Comparison of ENCODE assay signal across 8 mouse cellular contexts in genomic region chr7:142481568-142482255, GRCm38 (mm10). TPM values are rescaled to one million over a fixed set of nuclear protein-coding genes. Genes with fewer than 3 reads are reported as not detected.
DNase-seq lines count a peak whose midpoint lies in the region; ATAC-seq and TF ChIP-seq lines count a peak whose summit lies in the region.

No protein-coding gene starts in this region.

- H3K27me3 ChIP-seq in forebrain, postnatal 0 days (ENCODE audit: insufficient read depth, low read length): no peaks in the 10 kb centered on the region
- no peaks in the 10 kb centered on the region for H3K27me3 ChIP-seq in hindbrain, embryonic 11.5 days (ENCODE audit: control insufficient read depth, insufficient read depth, low read length)

- no peaks in the 10 kb centered on the region for H3K9me3 ChIP-seq in forebrain, postnatal 0 days (ENCODE audit: low read length)
- H3K9me3 ChIP-seq in hindbrain, embryonic 11.5 days (ENCODE audit: control insufficient read depth, low read length): no peaks in the 10 kb centered on the region

- WGBS in forebrain, postnatal 0 days: 5% methylated on average over 22 of the region's 22 CpGs
- WGBS in hindbrain, embryonic 11.5 days: 2% methylated on average over 22 of the region's 22 CpGs

- ATAC-seq in forebrain, postnatal 0 days: peak; percentile 76
- peak; percentile 62 for ATAC-seq in hindbrain, embryonic 11.5 days (ENCODE audit: low FRiP score)
- ATAC-seq in megakaryocyte progenitor cell, adult 5-6 weeks (replicated peaks; ENCODE audit: poor library complexity): peak; percentile 8; the same call in 1 of the 2 replicates

- H3K4me2 ChIP-seq in forebrain, postnatal 0 days (ENCODE audit: low read depth): peak overlapping the region; percentile 61
- peak overlapping the region; percentile 63 for H3K4me2 ChIP-seq in hindbrain, embryonic 11.5 days (replicated peaks; ENCODE audit: low read depth, low read length)

- peak overlapping the region; percentile 21 for H3K4me3 ChIP-seq in forebrain, postnatal 0 days (ENCODE audit: low read depth, low read length)
- H3K4me3 ChIP-seq in hindbrain, embryonic 11.5 days (ENCODE audit: low read depth, low read length): peak overlapping the region; percentile 16; the same call in 1 of the 2 replicates

- H3K27ac ChIP-seq in forebrain, postnatal 0 days (ENCODE audit: low read depth, low read length): peak overlapping the region; percentile 59
- H3K27ac ChIP-seq in hindbrain, embryonic 11.5 days (ENCODE audit: low read depth, low read length): peak overlapping the region; percentile 75

- DNase-seq in 3T3-L1 (ENCODE audit: low read depth, low spot score) (peak; percentile 30), MN1 (ENCODE audit: low spot score) (peak; percentile 51)
- DNase-seq in forebrain, postnatal 0 days: peak; percentile 63
- DNase-seq in hindbrain, embryonic 11.5 days (ENCODE audit: low spot score): peak; percentile 67
- DNase-seq in testis, postnatal 10 days (ENCODE audit: low spot score): peak; percentile 69
- no peak for DNase-seq in B cell, adult 2 months
- no peak for DNase-seq in cerebellum, adult 11-12 months

- H3K4me1 ChIP-seq in forebrain, postnatal 0 days (ENCODE audit: insufficient read depth): peaks cover 13% of the 10 kb centered on the region; the same call in 1 of the 2 replicates
- H3K4me1 ChIP-seq in hindbrain, embryonic 11.5 days (replicated peaks; ENCODE audit: control insufficient read depth, insufficient read depth, low read length): peaks cover 11% of the 10 kb centered on the region; the same call in 1 of the 2 replicates

- no peak for TF ChIP-seq CTCF in forebrain, postnatal 0 days (IDR thresholded peaks at IDR 0.05; ENCODE audit: low read depth)

- peak overlapping the region; percentile 56 for H3K9ac ChIP-seq in forebrain, postnatal 0 days
- peak overlapping the region; percentile 79 for H3K9ac ChIP-seq in hindbrain, embryonic 11.5 days (ENCODE audit: low read depth, low read length)

- no peaks in the 10 kb centered on the region for H3K36me3 ChIP-seq in forebrain, postnatal 0 days (ENCODE audit: insufficient read depth)
- no peaks in the 10 kb centered on the region for H3K36me3 ChIP-seq in hindbrain, embryonic 11.5 days (ENCODE audit: control insufficient read depth, insufficient read depth, low read length)

RNA-seq across cellular contexts. Expression of gene Tnnt3, which starts 16.9 kb away (rescaled TPM):
- 1.2 and 1.6 TPM in 2 replicates for total RNA-seq in forebrain, postnatal 0 days (2014; rRNA removed)
- 1.2 and 1.4 TPM in 2 replicates for polyA plus RNA-seq in forebrain, postnatal 0 days (2015; fragmentation: Nextera tagmentation; extraction: Ambion mirVana)
- polyA plus RNA-seq in hindbrain, embryonic 11.5 days (2014; fragmentation: Nextera tagmentation; extraction: Ambion mirVana): 1.7 and 1.9 TPM in 2 replicates
- 0.20 TPM in 1 of 2 replicates, not detected in the other for total RNA-seq in megakaryocyte progenitor cell, adult 5-6 weeks (2015)
- total RNA-seq in megakaryocyte progenitor cell, adult 5-6 weeks (2017): not detected in 2 replicates

RNA-seq across cellular contexts. Expression of gene Lsp1, which starts 21.1 kb away (rescaled TPM):
- total RNA-seq in forebrain, postnatal 0 days (2014; rRNA removed): 5.7 and 7.9 TPM in 2 replicates
- 5.5 and 6.4 TPM in 2 replicates for polyA plus RNA-seq in forebrain, postnatal 0 days (2015; fragmentation: Nextera tagmentation; extraction: Ambion mirVana)
- polyA plus RNA-seq in hindbrain, embryonic 11.5 days (2014; fragmentation: Nextera tagmentation; extraction: Ambion mirVana): 16.1 and 18.7 TPM in 2 replicates
- total RNA-seq in megakaryocyte progenitor cell, adult 5-6 weeks (2015): 45.9 and 75.5 TPM in 2 replicates
- 65.5 and 67.5 TPM in 2 replicates for total RNA-seq in megakaryocyte progenitor cell, adult 5-6 weeks (2017)

RNA-seq across cellular contexts. Expression of gene Tnni2, which starts 40.1 kb away (rescaled TPM):
- total RNA-seq in forebrain, postnatal 0 days (2014; rRNA removed): 0.33 and 2.8 TPM in 2 replicates
- polyA plus RNA-seq in forebrain, postnatal 0 days (2015; fragmentation: Nextera tagmentation; extraction: Ambion mirVana): 0.21 and 1.5 TPM in 2 replicates
- polyA plus RNA-seq in hindbrain, embryonic 11.5 days (2014; fragmentation: Nextera tagmentation; extraction: Ambion mirVana): 1.4 and 1.7 TPM in 2 replicates
- 6.0 and 8.0 TPM in 2 replicates for total RNA-seq in megakaryocyte progenitor cell, adult 5-6 weeks (2015)
- total RNA-seq in megakaryocyte progenitor cell, adult 5-6 weeks (2017): 2.4 and 7.7 TPM in 2 replicates

RNA-seq across cellular contexts. Expression of gene Syt8, which starts 47.1 kb away (rescaled TPM):
- total RNA-seq in forebrain, postnatal 0 days (2014; rRNA removed): not detected in 2 replicates
- not detected in 2 replicates for polyA plus RNA-seq in forebrain, postnatal 0 days (2015; fragmentation: Nextera tagmentation; extraction: Ambion mirVana)
- polyA plus RNA-seq in hindbrain, embryonic 11.5 days (2014; fragmentation: Nextera tagmentation; extraction: Ambion mirVana): not detected in 2 replicates
- total RNA-seq in megakaryocyte progenitor cell, adult 5-6 weeks (2015): not detected in 2 replicates
- not detected in 2 replicates for total RNA-seq in megakaryocyte progenitor cell, adult 5-6 weeks (2017)

RNA-seq across cellular contexts. Expression of gene Mrpl23, which starts 50.8 kb away (rescaled TPM):
- total RNA-seq in forebrain, postnatal 0 days (2014; rRNA removed): 44.8 and 73.5 TPM in 2 replicates
- 25.5 and 27.9 TPM in 2 replicates for polyA plus RNA-seq in forebrain, postnatal 0 days (2015; fragmentation: Nextera tagmentation; extraction: Ambion mirVana)
- polyA plus RNA-seq in hindbrain, embryonic 11.5 days (2014; fragmentation: Nextera tagmentation; extraction: Ambion mirVana): 13.5 and 13.9 TPM in 2 replicates
- total RNA-seq in megakaryocyte progenitor cell, adult 5-6 weeks (2015): 10.4 and 11.8 TPM in 2 replicates
- total RNA-seq in megakaryocyte progenitor cell, adult 5-6 weeks (2017): 45.9 and 63.4 TPM in 2 replicates

Comparison
In these comparisons a context has a peak if more than half of its experiments do, and no peak if none do; other contexts are left out.
1. DNase-seq: peak in 3T3-L1 (single experiment), MN1 (single experiment), forebrain, postnatal 0 days (single experiment), hindbrain, embryonic 11.5 days (single experiment) and testis, postnatal 10 days (single experiment); none in B cell, adult 2 months (0 of 2) and cerebellum, adult 11-12 months (single experiment).
2. ATAC-seq: peak in every context shown above with its lines; median percentile 76 in forebrain, postnatal 0 days; 62 in hindbrain, embryonic 11.5 days; 8 in megakaryocyte progenitor cell, adult 5-6 weeks.